Mouse (Mus musculus) thymus, adult 2 months (tissue): ENCODE data around the gene Srrm4.

ENCODE experiments used
- CTCF ChIP-seq: fragments of 200-500 bp; IDR thresholded peaks from 2 replicates; pipeline ENCODE4 v1.5.1; 2012; ENCODE audit warnings: mild to moderate bottlenecking, control low read depth, low read length, moderate library complexity, borderline replicate concordance; ENCODE audit not compliant: control insufficient read depth, poor library complexity, insufficient read depth; ENCODE audit errors: extremely low read depth
- POLR2A ChIP-seq: fragments of 200-500 bp; IDR thresholded peaks from 2 replicates; pipeline ENCODE4 v1.6.1; 2012; ENCODE audit warnings: mild to moderate bottlenecking, low read length, control low read depth, moderate library complexity; ENCODE audit not compliant: control insufficient read depth, poor library complexity, insufficient read depth; ENCODE audit errors: extremely low read depth

DNA sequence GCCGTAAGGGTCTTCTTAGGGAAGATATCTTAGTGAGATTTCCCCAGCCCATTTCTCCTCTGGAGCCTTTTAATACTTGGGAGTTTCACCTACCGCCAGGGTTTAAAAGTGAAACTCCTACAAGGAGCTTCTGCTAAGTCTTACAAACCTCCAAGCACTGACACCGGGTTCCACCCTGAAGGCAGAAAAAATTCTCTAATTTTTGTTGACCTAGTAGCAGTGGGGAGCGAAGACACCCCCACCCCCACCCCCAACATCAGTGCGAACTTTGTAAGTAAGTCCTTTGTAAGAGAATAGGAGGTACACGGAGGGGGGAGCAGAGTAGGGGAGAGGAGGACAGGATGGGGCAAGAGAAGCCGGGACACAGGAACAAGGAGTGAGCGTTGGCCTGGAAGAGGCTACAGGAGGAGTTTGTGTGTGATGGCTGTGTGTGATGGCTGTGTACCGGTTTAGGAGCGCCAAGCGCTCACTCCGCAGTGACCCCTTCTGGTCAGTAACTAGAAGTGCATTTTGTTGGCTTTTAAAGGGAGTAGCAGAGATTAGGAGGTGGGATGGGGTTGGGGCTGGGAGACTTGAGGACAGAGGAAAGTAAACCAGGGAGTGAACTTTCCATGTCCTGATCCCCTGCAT lies 1.3 kb upstream of the Srrm4 start:
- TF ChIP-seq CTCF (no peak), POLR2A (no peak)
